Mouse (Mus musculus) CH12.LX (cell line): Measurements from ENCODE around the gene Acvr1. TPM values are rescaled to one million over a fixed set of nuclear protein-coding genes. Genes with fewer than 3 reads are reported as not detected.

Source experiments
- DNase-seq: peaks from one replicate; pipeline ENCODE4 v3.0.0-alpha.2; 2013; ENCODE audit errors: extremely low read depth
- H3K27ac ChIP-seq: 2 replicates; pipeline ENCODE4 v1.5.1; 2012; ENCODE audit warnings: low read depth, mild to moderate bottlenecking, control low read depth, moderate library complexity; ENCODE audit not compliant: insufficient read depth
- H3K27me3 ChIP-seq: replicated peaks from 2 replicates; pipeline ENCODE3; 2012; ENCODE audit warnings: inconsistent platforms
- H3K36me3 ChIP-seq, 2 experiments: replicated peaks in 1 of 2; 2 replicates each; pipeline versions ENCODE3 to v1.6.1; 2012; ENCODE audit warnings: inconsistent platforms in 1 of 2, low read length in 1 of 2, mild to moderate bottlenecking in 1 of 2, mixed read lengths in 1 of 2, moderate library complexity in 1 of 2; ENCODE audit not compliant: control insufficient read depth in 1 of 2, insufficient read depth in 1 of 2
- H3K4me1 ChIP-seq, 2 experiments: 2 replicates each; pipeline ENCODE4 v1.6.1; 2012; ENCODE audit warnings: inconsistent platforms in 1 of 2, moderate library complexity in 1 of 2; ENCODE audit not compliant: insufficient read depth in 2 of 2, control insufficient read depth in 1 of 2
- H3K4me2 ChIP-seq: 2 replicates; pipeline ENCODE4 v1.6.1; 2012; ENCODE audit warnings: low read depth, mild to moderate bottlenecking, control low read depth; ENCODE audit not compliant: poor library complexity, insufficient read depth, severe bottlenecking
- H3K4me3 ChIP-seq, 3 experiments: fragments of 150-350 bp in 1 of 3; sonication (generic) in 1 of 3; replicated peaks in 1 of 3; 2 replicates each; pipeline versions ENCODE3 to v1.5.1; 2011 to 2012; ENCODE audit warnings: low read depth in 2 of 3, low read length in 2 of 3, mild to moderate bottlenecking in 2 of 3, moderate library complexity in 2 of 3, control low read depth in 1 of 3, improper control_type of control experiment in 1 of 3, inconsistent platforms in 1 of 3, mixed read lengths in 1 of 3; ENCODE audit not compliant: poor library complexity in 1 of 3
- H3K79me2 ChIP-seq: replicated peaks from 2 replicates; pipeline ENCODE4 v1.6.1; 2012; ENCODE audit warnings: mild to moderate bottlenecking, moderate library complexity; ENCODE audit not compliant: control insufficient read depth, poor library complexity, insufficient read depth, severe bottlenecking; ENCODE audit errors: extremely low read depth
- H3K9ac ChIP-seq: 2 replicates; pipeline ENCODE4 v1.6.1; 2012; ENCODE audit warnings: low read depth, mild to moderate bottlenecking, control low read depth, moderate library complexity; ENCODE audit not compliant: insufficient read depth
- H3K9me3 ChIP-seq: replicated peaks from 2 replicates; pipeline ENCODE3; 2012; ENCODE audit warnings: low read length, inconsistent platforms, mixed read lengths
- BHLHE40 ChIP-seq: IDR thresholded peaks from 2 replicates; pipeline ENCODE4 v1.6.1; 2011; ENCODE audit warnings: mild to moderate bottlenecking, low read depth, low read length, improper control_type of control experiment
- CHD1 ChIP-seq: IDR thresholded peaks from 2 replicates; pipeline ENCODE4 v1.6.1; 2012; ENCODE audit warnings: low read depth, low read length, improper control_type of control experiment, inconsistent platforms
- E2F4 ChIP-seq: IDR thresholded peaks from 2 replicates; pipeline ENCODE4 v1.6.1; 2011; ENCODE audit warnings: low read depth, low read length, improper control_type of control experiment; ENCODE audit not compliant: insufficient replicate concordance
- ELF1 ChIP-seq: IDR thresholded peaks from 2 replicates; pipeline ENCODE4 v1.6.1; 2014; ENCODE audit warnings: low read depth, mild to moderate bottlenecking, inconsistent platforms, low read length, improper control_type of control experiment
- ETS1 ChIP-seq: conservative IDR thresholded peaks from 2 replicates; pipeline ENCODE4 v1.6.1; 2012; ENCODE audit warnings: low read depth, mild to moderate bottlenecking, inconsistent platforms, low read length, improper control_type of control experiment, moderate library complexity
- GABPA ChIP-seq: IDR thresholded peaks from 2 replicates; pipeline ENCODE4 v1.6.1; 2012; ENCODE audit warnings: low read depth, low read length, improper control_type of control experiment, inconsistent platforms; ENCODE audit not compliant: insufficient replicate concordance
- HCFC1 ChIP-seq: IDR thresholded peaks from 2 replicates; pipeline ENCODE4 v1.6.1; 2012; ENCODE audit warnings: low read depth, mild to moderate bottlenecking, inconsistent platforms, low read length, improper control_type of control experiment
- JUND ChIP-seq: conservative IDR thresholded peaks from 2 replicates; pipeline ENCODE4 v1.6.1; 2011; ENCODE audit warnings: low read depth, low read length, improper control_type of control experiment
- KAT2A ChIP-seq: IDR thresholded peaks from 2 replicates; pipeline ENCODE4 v1.6.1; 2012; ENCODE audit warnings: low read length, improper control_type of control experiment, inconsistent platforms; ENCODE audit not compliant: insufficient replicate concordance
- MAFK ChIP-seq: IDR thresholded peaks from 2 replicates; pipeline ENCODE4 v1.6.1; 2011; ENCODE audit warnings: low read length, improper control_type of control experiment; ENCODE audit not compliant: insufficient replicate concordance
- MAX ChIP-seq: IDR thresholded peaks from 2 replicates; pipeline ENCODE4 v1.6.1; 2011; ENCODE audit warnings: low read length, improper control_type of control experiment
- MAZ ChIP-seq: IDR thresholded peaks from 2 replicates; pipeline ENCODE4 v1.6.1; 2012; ENCODE audit warnings: low read depth, mild to moderate bottlenecking, inconsistent platforms, low read length, improper control_type of control experiment, moderate library complexity
- MXI1 ChIP-seq: IDR thresholded peaks from 2 replicates; pipeline ENCODE4 v1.6.1; 2011; ENCODE audit warnings: mild to moderate bottlenecking, low read depth, low read length, improper control_type of control experiment
- MYC ChIP-seq: IDR thresholded peaks from 2 replicates; pipeline ENCODE4 v1.6.1; 2011; ENCODE audit warnings: low read depth, mild to moderate bottlenecking, improper control_type of control experiment, low read length
- NRF1 ChIP-seq: IDR thresholded peaks from 2 replicates; pipeline ENCODE4 v1.6.1; 2014; ENCODE audit warnings: low read depth, mild to moderate bottlenecking, inconsistent platforms, low read length, improper control_type of control experiment, moderate library complexity
- PAX5 ChIP-seq: IDR thresholded peaks from 2 replicates; pipeline ENCODE4 v1.6.1; 2012; ENCODE audit warnings: low read length, inconsistent platforms, mixed read lengths
- POLR2A ChIP-seq: IDR thresholded peaks from 2 replicates; pipeline ENCODE4 v1.6.1; 2011; ENCODE audit warnings: low read depth, mild to moderate bottlenecking, improper control_type of control experiment, low read length
- POLR2AphosphoS2 ChIP-seq: IDR thresholded peaks from 2 replicates; pipeline ENCODE4 v1.6.1; 2011; ENCODE audit warnings: low read depth, low read length, improper control_type of control experiment
- RAD21 ChIP-seq: IDR thresholded peaks from 2 replicates; pipeline ENCODE4 v1.6.1; 2011; ENCODE audit warnings: low read depth, mild to moderate bottlenecking, low read length, improper control_type of control experiment, moderate library complexity
- SIN3A ChIP-seq: IDR thresholded peaks from 2 replicates; pipeline ENCODE4 v1.6.1; 2012; ENCODE audit warnings: low read length, improper control_type of control experiment, inconsistent platforms
- SMC3 ChIP-seq: IDR thresholded peaks from 2 replicates; pipeline ENCODE4 v1.6.1; 2011; ENCODE audit warnings: low read depth, low read length, improper control_type of control experiment
- USF1 ChIP-seq: IDR thresholded peaks from 2 replicates; pipeline ENCODE4 v1.6.1; 2014; ENCODE audit warnings: low read depth, mild to moderate bottlenecking, inconsistent platforms, low read length, improper control_type of control experiment
- USF2 ChIP-seq: conservative IDR thresholded peaks from 2 replicates; pipeline ENCODE4 v1.6.1; 2011; ENCODE audit warnings: low read depth, low read length, improper control_type of control experiment
- ZC3H11A ChIP-seq: IDR thresholded peaks from 2 replicates; pipeline ENCODE4 v1.6.1; 2012; ENCODE audit warnings: low read depth, mild to moderate bottlenecking, inconsistent platforms, low read length, improper control_type of control experiment
- ZKSCAN1 ChIP-seq: IDR thresholded peaks from 2 replicates; pipeline ENCODE4 v1.6.1; 2012; ENCODE audit warnings: low read depth, inconsistent platforms, low read length, improper control_type of control experiment, borderline replicate concordance
- ZMIZ1 ChIP-seq: IDR thresholded peaks from 2 replicates; pipeline ENCODE4 v1.6.1; 2012; ENCODE audit warnings: low read depth, mild to moderate bottlenecking, inconsistent platforms, low read length, improper control_type of control experiment
- ZNF384 ChIP-seq: IDR thresholded peaks from 2 replicates; pipeline ENCODE4 v1.6.1; 2012; ENCODE audit warnings: low read depth, low read length, improper control_type of control experiment, inconsistent platforms
- dilution Hi-C: fragments of 300-500 bp; cut with MboI; formaldehyde crosslinking; loops from 2 replicates; pipeline ENCODE4 v1.14.3; 2020; ENCODE audit warnings: low sequenced_read_pairs; ENCODE audit not compliant: extremely low pct_unique_long_range_greater_than_20kb, extremely low pct_ligation_motif_present
- in situ Hi-C: fragments of 300-500 bp; cut with MboI; formaldehyde crosslinking; loops from 3 replicates; pipeline ENCODE4 v1.14.3; 2019; ENCODE audit warnings: low sequenced_read_pairs, low pct_ligation_motif_present, low pct_unique_long_range_greater_than_20kb, mixed read lengths
- polyA plus RNA-seq: library from polyadenylated mRNA; unstranded; fragments of >175 nt; gene quantifications from 2 replicates; pipeline ENCODE4 v1.2.1, GENCODE M21; 2012; ENCODE audit warnings: low read depth; ENCODE audit not compliant: insufficient read length
- total RNA-seq, 2 experiments: library from RNA; depleted of rRNA; stranded (reverse); fragments of 300-350 nt in 1 of 2; fragments of >200 nt in 1 of 2; gene quantifications; 2 replicates each; pipeline ENCODE4 v1.2.3; 2012 to 2014

The Acvr1 gene
- total and polyA plus RNA-seq, 3 experiments: not detected

DNA sequence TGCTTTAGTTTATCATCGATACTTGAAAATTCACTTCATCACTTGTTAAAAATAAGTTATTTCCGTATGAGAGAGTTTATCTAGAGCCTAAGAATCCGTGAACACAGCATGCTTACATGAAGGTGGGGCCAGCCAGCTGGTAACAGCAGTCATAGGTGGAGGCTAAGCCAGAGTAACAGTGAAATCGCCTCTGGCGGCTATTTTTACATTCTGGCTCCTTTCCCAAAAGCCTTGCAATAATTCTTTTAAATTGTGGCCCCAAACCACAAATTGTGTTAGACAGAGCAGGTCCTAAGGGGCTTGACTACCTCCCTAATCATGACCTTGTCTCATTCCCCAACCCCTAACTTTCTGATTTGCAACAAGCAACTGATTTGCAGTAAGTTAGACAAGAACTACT is 214.1 kb downstream of the Acvr1 start:
- dilution Hi-C loops: no loop called here
- Histone ChIP-seq H3K4me3 (no peak overlapping the region), H3K4me1 (no peaks in the 10 kb centered on the region), H3K9ac (no peak overlapping the region), H3K36me3 (no peaks in the 10 kb centered on the region), H3K79me2 (no peaks in the 10 kb centered on the region), H3K4me2 (no peak overlapping the region), H3K27me3 (no peaks in the 10 kb centered on the region), H3K9me3 (no peaks in the 10 kb centered on the region), H3K27ac (no peak overlapping the region)
- no peak for DNase-seq
- TF ChIP-seq MXI1: no peak
- TF ChIP-seq RAD21: no peak
- TF ChIP-seq MAFK: no peak
- TF ChIP-seq MAX: no peak
- TF ChIP-seq E2F4: no peak
- TF ChIP-seq POLR2A: no peak
- no peak for TF ChIP-seq GABPA
- no peak for TF ChIP-seq USF1
- TF ChIP-seq KAT2A: no peak
- TF ChIP-seq ZMIZ1: no peak
- TF ChIP-seq PAX5: no peak
- TF ChIP-seq POLR2AphosphoS2: no peak
- TF ChIP-seq USF2: no peak
- no peak for TF ChIP-seq NRF1
- no peak for TF ChIP-seq SIN3A
- TF ChIP-seq BHLHE40: no peak
- no peak for TF ChIP-seq MYC
- no peak for TF ChIP-seq ZKSCAN1
- TF ChIP-seq ELF1: no peak
- no peak for TF ChIP-seq ZNF384
- in situ Hi-C loops: no loop called here

- no peak for DNase-seq
- Histone ChIP-seq H3K4me2 (no peak overlapping the region), H3K79me2 (no peaks in the 10 kb centered on the region), H3K27ac (no peak overlapping the region), H3K4me3 (no peak overlapping the region), H3K9ac (no peak overlapping the region), H3K27me3 (no peaks in the 10 kb centered on the region), H3K36me3 (no peaks in the 10 kb centered on the region), H3K4me1 (no peaks in the 10 kb centered on the region), H3K9me3 (no peaks in the 10 kb centered on the region)
- dilution Hi-C loops: no loop called here
- in situ Hi-C loops: no loop called here
- TF ChIP-seq MAX (no peak), HCFC1 (no peak), CHD1 (no peak), JUND (no peak), POLR2A (no peak), MAFK (no peak), ZC3H11A (no peak), KAT2A (no peak), USF2 (no peak), MAZ (no peak), ETS1 (no peak), ZMIZ1 (no peak), MYC (no peak), PAX5 (no peak), SIN3A (no peak), ZNF384 (no peak), SMC3 (no peak), RAD21 (no peak)
Observed at GRCm38 (mm10) chr2:58350657-58351056, 216.3 kb downstream of the Acvr1 start.
